Mouse (Mus musculus) midbrain, embryonic 11.5 days (tissue): ENCODE results near the gene Klk1b27. TPM values are rescaled to one million over a fixed set of nuclear protein-coding genes. Genes with fewer than 3 reads are reported as not detected.
"Not testable (repeated sequence)": the region's sequence is repeated elsewhere in the genome, so short reads cannot be mapped to it uniquely, and the experiment has no call there.

ENCODE experiments used
- ATAC-seq: fragments of 200-750 bp; cut with Nextera tagmentation; 2 replicates; pipeline ENCODE4 v1.8.0; 2017; ENCODE audit warnings: moderate TSS enrichment, moderate library complexity; ENCODE audit not compliant: low FRiP score
- DNase-seq: peaks from one replicate; pipeline ENCODE4 v3.0.0; 2015; ENCODE audit warnings: low spot score; ENCODE audit errors: missing footprints
- H3K27ac ChIP-seq: fragments of 300-500 bp; sonication (generic); 2 replicates; pipeline ENCODE4 v1.5.1; 2014; ENCODE audit warnings: low read depth, low read length
- H3K27me3 ChIP-seq: fragments of 300-500 bp; sonication (generic); 2 replicates; pipeline ENCODE4 v1.6.1; 2014; ENCODE audit warnings: mild to moderate bottlenecking, low read length, moderate library complexity, mixed read lengths; ENCODE audit not compliant: control insufficient read depth, insufficient read depth
- H3K36me3 ChIP-seq: fragments of 300-500 bp; sonication (generic); 2 replicates; pipeline ENCODE4 v1.6.1; 2014; ENCODE audit warnings: mild to moderate bottlenecking, low read length, moderate library complexity, mixed read lengths; ENCODE audit not compliant: control insufficient read depth, insufficient read depth
- H3K4me1 ChIP-seq: fragments of 300-500 bp; sonication (generic); 2 replicates; pipeline ENCODE4 v1.6.1; 2014; ENCODE audit warnings: low read length; ENCODE audit not compliant: control insufficient read depth, insufficient read depth
- H3K4me2 ChIP-seq: fragments of 300-500 bp; sonication (generic); 2 replicates; pipeline ENCODE4 v1.6.1; 2014; ENCODE audit warnings: mild to moderate bottlenecking, moderate library complexity
- H3K4me3 ChIP-seq: fragments of 300-500 bp; sonication (generic); 2 replicates; pipeline ENCODE4 v1.5.1; 2014; ENCODE audit warnings: low read depth, low read length
- H3K9ac ChIP-seq: fragments of 300-500 bp; sonication (generic); 2 replicates; pipeline ENCODE4 v1.6.1; 2014; ENCODE audit warnings: low read length
- H3K9me3 ChIP-seq: fragments of 300-500 bp; sonication (generic); 2 replicates; pipeline ENCODE4 v1.6.1; 2016; ENCODE audit warnings: low read length; ENCODE audit not compliant: control insufficient read depth
- WGBS: fragments of 180-500 bp; shearing (Covaris S2); extraction: QIAGEN DNeasy Blood & Tissue Kit; methylation state at CpG from one replicate; pipeline ENCODE4 v1.1.7; 2014; 5-methylcytosine and 5-hydroxymethylcytosine counted together
- polyA plus RNA-seq: library from polyadenylated mRNA; unstranded; fragments of >200 nt; fragmentation: Nextera tagmentation; extraction: Ambion mirVana; gene quantifications from 2 replicates; pipeline ENCODE4 v1.2.1, GENCODE M21; 2014

The Klk1b27 gene
- not detected in 2 replicates for polyA plus RNA-seq

DNA sequence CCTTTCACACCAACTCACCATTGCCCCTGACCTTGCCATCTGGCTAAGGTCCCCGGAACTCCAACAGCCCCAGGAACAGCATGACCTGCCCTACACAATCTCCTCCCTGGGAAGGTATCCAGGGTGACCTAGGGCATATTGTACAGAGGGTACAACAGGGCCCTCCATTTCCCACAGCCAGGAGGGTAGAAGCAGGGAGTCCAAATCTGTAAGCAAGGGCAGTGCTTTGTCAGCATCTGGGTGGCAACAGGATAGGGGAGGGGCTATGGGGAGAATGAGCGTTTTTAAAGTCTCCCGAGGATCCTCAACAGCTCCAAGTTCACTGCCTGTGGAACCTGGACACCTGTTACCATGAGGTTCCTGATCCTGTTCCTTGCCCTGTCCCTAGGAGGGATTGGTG is at the start of gene Klk1b27:
Gene Klk1b27, plus strand, starts transcription at position 301 of the 400 bp plus-strand sequence.
- not testable (repeated sequence) for H3K9me3 ChIP-seq, ATAC-seq, H3K4me3 ChIP-seq, H3K27me3 ChIP-seq, DNase-seq, H3K4me1 ChIP-seq, H3K36me3 ChIP-seq, H3K9ac ChIP-seq, H3K4me2 ChIP-seq, H3K27ac ChIP-seq
- 72% methylated on average over 3 of the region's 3 CpGs for WGBS

DNA sequence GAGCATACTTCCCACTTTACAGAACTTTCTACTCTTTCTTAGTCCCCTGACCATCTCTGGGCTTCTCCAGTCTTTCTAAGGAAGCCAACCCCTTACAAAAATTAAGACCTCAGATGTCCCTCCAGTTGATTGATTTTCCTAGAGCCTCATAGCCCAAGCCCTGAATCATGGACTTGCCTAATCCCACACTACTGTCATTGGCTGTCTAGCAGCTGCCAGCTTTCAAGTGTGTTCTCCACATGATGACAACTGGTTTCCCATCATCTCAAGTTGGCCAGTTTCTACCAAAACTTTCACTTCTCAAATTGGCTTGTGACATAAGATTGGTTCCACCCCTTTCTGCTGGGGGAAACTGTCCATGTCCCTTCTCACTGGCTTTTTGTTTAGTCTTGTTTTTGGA is 47.2 kb upstream of the Klk1b27 start:
- H3K4me2 ChIP-seq = no peak overlapping the region
- H3K36me3 ChIP-seq = no peaks in the 10 kb centered on the region
- H3K9ac ChIP-seq = no peak overlapping the region
- no peaks in the 10 kb centered on the region for H3K27me3 ChIP-seq
- ATAC-seq (no peak), DNase-seq (no peak)
- H3K4me3 ChIP-seq = no peak overlapping the region
- no peak overlapping the region for H3K27ac ChIP-seq
- H3K4me1 ChIP-seq = no peaks in the 10 kb centered on the region
- H3K9me3 ChIP-seq = no peaks in the 10 kb centered on the region

DNA sequence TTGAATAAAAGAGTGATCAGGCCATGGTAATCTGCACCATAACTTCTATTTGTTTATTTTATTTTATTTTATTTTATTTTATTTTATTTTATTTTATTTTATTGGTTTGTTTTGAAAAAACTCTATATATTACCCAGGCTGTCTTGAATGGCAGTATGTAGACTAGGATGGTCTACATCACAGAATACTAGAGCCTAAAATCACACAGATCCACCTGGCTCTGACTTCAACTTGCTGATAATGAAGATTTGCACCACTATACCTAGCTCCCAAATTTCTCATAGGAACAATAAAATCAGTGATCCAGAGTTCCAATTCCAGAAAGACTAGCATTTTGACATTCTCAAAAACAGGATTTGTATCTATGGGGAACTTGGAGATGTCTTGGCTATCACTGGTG is 40.2 kb upstream of the Klk1b27 start, which contains the start of gene Klk1b26:
Gene Klk1b26, plus strand, starts transcription at position 301 of the 400 bp plus-strand sequence.
- not testable (repeated sequence) for H3K9ac ChIP-seq, H3K36me3 ChIP-seq, H3K27ac ChIP-seq, H3K4me1 ChIP-seq, H3K4me2 ChIP-seq, H3K4me3 ChIP-seq, DNase-seq, H3K27me3 ChIP-seq, ATAC-seq, H3K9me3 ChIP-seq

- 85% methylated on average over 6 of the region's 6 CpGs for WGBS
- not testable (repeated sequence) for ATAC-seq, H3K27ac ChIP-seq, H3K27me3 ChIP-seq, H3K36me3 ChIP-seq, DNase-seq, H3K4me2 ChIP-seq, H3K4me3 ChIP-seq, H3K9me3 ChIP-seq, H3K4me1 ChIP-seq, H3K9ac ChIP-seq
These were observed 37.4 kb upstream of the Klk1b27 start for GRCm38 (mm10) chr7:44014666-44015065.

DNA sequence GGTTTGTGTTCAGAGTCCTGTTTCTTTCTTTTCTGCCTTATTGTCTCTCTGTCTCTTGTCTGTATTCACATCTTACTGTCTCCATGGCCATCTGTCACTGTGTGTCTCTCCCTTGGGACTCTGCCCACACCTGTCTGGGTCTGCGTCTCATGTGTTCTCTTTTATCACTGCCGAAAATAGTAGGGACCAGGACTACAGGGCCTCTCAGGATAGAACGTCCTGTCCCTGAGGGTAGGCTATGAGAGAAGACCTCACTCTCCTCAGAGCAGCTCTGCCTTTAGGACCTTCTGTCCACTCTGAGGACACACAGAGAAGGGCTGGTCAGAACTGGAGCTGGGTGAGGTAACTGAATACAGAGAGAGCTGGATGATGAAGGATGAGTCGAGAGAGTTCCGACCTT is 37.0 kb upstream of the Klk1b27 start:
- Histone ChIP-seq H3K4me2 (no peak overlapping the region), H3K4me3 (no peak overlapping the region), H3K27ac (no peak overlapping the region), H3K9me3 (no peaks in the 10 kb centered on the region), H3K27me3 (no peaks in the 10 kb centered on the region), H3K36me3 (no peaks in the 10 kb centered on the region), H3K4me1 (no peaks in the 10 kb centered on the region), H3K9ac (no peak overlapping the region)
- DNase-seq = no peak
- ATAC-seq = no peak
- 91% methylated on average over 5 of the region's 5 CpGs for WGBS

DNA sequence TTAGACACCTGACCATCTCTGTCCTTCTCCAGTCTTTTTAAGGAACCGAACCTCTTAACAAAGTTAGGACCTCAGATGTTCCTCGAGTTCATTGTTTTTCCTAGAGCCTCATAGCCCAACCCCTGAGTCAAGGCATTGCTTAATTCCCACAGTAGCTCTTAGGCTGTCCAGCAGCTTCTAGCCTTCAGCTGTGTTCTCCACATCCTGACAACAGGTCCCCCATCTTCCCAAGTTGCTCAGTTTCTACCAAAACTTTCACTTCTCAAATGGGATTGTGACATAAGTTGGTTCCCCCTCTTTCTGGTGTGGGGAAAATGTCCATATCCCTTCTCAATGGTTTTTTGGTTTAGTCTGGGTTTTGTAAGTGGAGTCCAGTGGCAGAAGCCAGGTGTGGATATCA is 20.0 kb downstream of the Klk1b27 start:
- Histone ChIP-seq H3K9me3 (no peaks in the 10 kb centered on the region), H3K4me2 (no peak overlapping the region), H3K27me3 (no peaks in the 10 kb centered on the region), H3K4me3 (no peak overlapping the region), H3K9ac (no peak overlapping the region), H3K4me1 (no peaks in the 10 kb centered on the region), H3K36me3 (no peaks in the 10 kb centered on the region), H3K27ac (no peak overlapping the region)
- DNase-seq (no peak), ATAC-seq (no peak)
- 77% methylated on average over 2 of the region's 2 CpGs for WGBS

DNA sequence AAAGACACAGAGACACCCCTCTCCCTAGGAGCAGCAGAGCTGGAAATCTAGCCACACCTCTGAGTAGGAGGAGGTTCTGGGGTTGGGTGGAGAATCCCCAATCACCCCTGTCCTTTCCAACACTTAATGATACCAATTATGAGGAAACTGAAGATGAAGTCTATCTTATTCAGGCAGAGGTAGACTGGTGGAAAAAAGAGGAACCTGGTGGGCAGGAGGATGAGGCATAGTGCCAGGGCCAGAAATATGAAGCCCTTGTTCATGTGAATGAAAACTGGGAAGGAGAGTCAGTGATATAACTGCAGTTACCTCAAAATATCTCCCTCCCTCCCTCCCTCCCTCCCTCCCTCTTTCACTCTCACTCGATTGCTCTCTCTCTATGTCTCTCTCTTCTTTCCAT is 25.6 kb downstream of the Klk1b27 start:
- Histone ChIP-seq H3K27ac (no peak overlapping the region), H3K9me3 (no peaks in the 10 kb centered on the region), H3K27me3 (no peaks in the 10 kb centered on the region), H3K9ac (no peak overlapping the region), H3K4me1 (no peaks in the 10 kb centered on the region), H3K36me3 (no peaks in the 10 kb centered on the region), H3K4me3 (no peak overlapping the region), H3K4me2 (no peak overlapping the region)
- DNase-seq (no peak), ATAC-seq (no peak)
- 100% methylated on average over 1 of the region's 1 CpGs for WGBS

DNA sequence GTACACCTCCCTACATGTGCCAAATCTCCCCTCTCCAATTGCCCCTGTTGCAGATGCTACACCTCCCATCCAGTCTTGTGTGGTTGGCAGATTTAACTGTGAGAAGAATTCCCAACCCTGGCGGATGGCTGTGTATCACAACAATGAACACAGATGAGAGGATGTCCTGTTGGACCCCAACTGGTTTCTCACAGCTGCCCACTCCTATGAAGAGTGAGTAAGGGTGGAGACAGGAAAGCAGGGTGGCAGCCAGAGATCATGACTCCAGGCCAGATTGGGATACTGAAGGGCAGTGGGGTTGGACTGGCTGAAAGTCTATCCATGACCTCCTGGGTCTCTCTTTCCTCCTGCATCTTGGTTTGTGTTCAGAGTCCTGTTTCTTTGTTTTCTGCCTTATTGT is 44.0 kb downstream of the Klk1b27 start:
- H3K4me3 ChIP-seq = no peak overlapping the region
- WGBS = 91% methylated on average over 1 of the region's 1 CpGs

GRCm38 (mm10) chr7:44102028-44102427 is 49.9 kb downstream of the Klk1b27 start, which contains the start of gene Klk1b21:
Klk1b21 (plus strand) TSS chr7:44102328.
- not testable (repeated sequence) for H3K27me3 ChIP-seq, H3K9ac ChIP-seq, ATAC-seq, H3K9me3 ChIP-seq, DNase-seq, H3K4me2 ChIP-seq, H3K4me3 ChIP-seq, H3K36me3 ChIP-seq, H3K27ac ChIP-seq, H3K4me1 ChIP-seq
- WGBS = 82% methylated on average over 3 of the region's 3 CpGs

More for the DNA sequence above, 44.0 kb downstream of the Klk1b27 start:
- Histone ChIP-seq H3K4me1 (no peaks in the 10 kb centered on the region), H3K4me2 (no peak overlapping the region), H3K9me3 (no peaks in the 10 kb centered on the region), H3K36me3 (no peaks in the 10 kb centered on the region), H3K27ac (no peak overlapping the region), H3K27me3 (no peaks in the 10 kb centered on the region), H3K9ac (no peak overlapping the region)
- ATAC-seq (no peak), DNase-seq (no peak)
